Mouse (Mus musculus) E14TG2a.4 (cell line): ENCODE results near the gene Rmdn3.

ENCODE experiments used
- CTCF ChIP-seq: conservative IDR thresholded peaks from 2 replicates; pipeline ENCODE4 v1.5.1; 2014; ENCODE audit warnings: low read length
- NANOG ChIP-seq: IDR thresholded peaks from 2 replicates; pipeline ENCODE4 v1.6.1; 2014; ENCODE audit warnings: borderline replicate concordance, low read length, mixed read lengths
- POU5F1 ChIP-seq: IDR thresholded peaks from 2 replicates; pipeline ENCODE4 v1.6.1; 2014; ENCODE audit warnings: low read length, borderline replicate concordance

- TF ChIP-seq CTCF = no peak
- no peak for TF ChIP-seq NANOG
- TF ChIP-seq POU5F1 = no peak
These were observed 20.6 kb upstream of the Rmdn3 start for GRCm38 (mm10) chr2:119177384-119177939.
